Mouse (Mus musculus) hindbrain, postnatal 0 days (tissue): ENCODE measurements around the gene Ccdc148. TPM values are rescaled to one million over a fixed set of nuclear protein-coding genes. Genes with fewer than 3 reads are reported as not detected.
A peak's percentile ranks its signal among the peaks of the same experiment; 100 is the strongest.

ENCODE experiments used
- ATAC-seq: fragments of 200-750 bp; cut with Nextera tagmentation; 2 replicates; pipeline ENCODE4 v1.8.0; 2017; ENCODE audit warnings: mild to moderate bottlenecking, moderate TSS enrichment, moderate library complexity
- DNase-seq: peaks from one replicate; pipeline ENCODE4 v3.0.0-alpha.2; 2015; ENCODE audit warnings: low spot score
- H3K27ac ChIP-seq: fragments of 300-500 bp; sonication (generic); 2 replicates; pipeline ENCODE4 v1.5.1; 2014; ENCODE audit warnings: mild to moderate bottlenecking
- H3K27me3 ChIP-seq: fragments of 300-500 bp; sonication (generic); 2 replicates; pipeline ENCODE4 v1.6.1; 2014; ENCODE audit warnings: low read length, mixed read lengths; ENCODE audit not compliant: insufficient read depth
- H3K36me3 ChIP-seq: fragments of 300-500 bp; sonication (generic); 2 replicates; pipeline ENCODE4 v1.6.1; 2014; ENCODE audit warnings: low read length, mixed read lengths; ENCODE audit not compliant: insufficient read depth
- H3K4me1 ChIP-seq: fragments of 300-500 bp; sonication (generic); 2 replicates; pipeline ENCODE4 v1.6.1; 2014; ENCODE audit warnings: antibody characterized with exemption, low read length, mixed read lengths; ENCODE audit not compliant: insufficient read depth
- H3K4me2 ChIP-seq: fragments of 300-500 bp; sonication (generic); 2 replicates; pipeline ENCODE4 v1.6.1; 2014; ENCODE audit warnings: low read depth, mild to moderate bottlenecking, low read length, moderate library complexity, mixed read lengths
- H3K4me3 ChIP-seq: fragments of 300-500 bp; sonication (generic); 2 replicates; pipeline ENCODE4 v1.5.1; 2014; ENCODE audit warnings: low read length
- H3K9ac ChIP-seq: fragments of 300-500 bp; sonication (generic); replicated peaks from 2 replicates; pipeline ENCODE4 v1.6.1; 2014; ENCODE audit warnings: mild to moderate bottlenecking, low read length, moderate library complexity, mixed read lengths
- H3K9me3 ChIP-seq: fragments of 300-500 bp; sonication (generic); 2 replicates; pipeline ENCODE4 v1.6.1; 2016; ENCODE audit warnings: low read length, mixed read lengths
- CTCF ChIP-seq: IDR thresholded peaks from 2 replicates; pipeline ENCODE4 v1.5.1; 2016; ENCODE audit warnings: antibody characterized with exemption, control low read depth, low read depth
- WGBS: fragments of 180-500 bp; shearing (Covaris S2); extraction: QIAGEN DNeasy Blood & Tissue Kit; methylation state at CpG from one replicate; pipeline ENCODE4 v1.1.7; 2014; 5-methylcytosine and 5-hydroxymethylcytosine counted together
- polyA plus RNA-seq: library from polyadenylated mRNA; unstranded; fragments of >200 nt; fragmentation: Nextera tagmentation; extraction: Ambion mirVana; gene quantifications from 2 replicates; pipeline ENCODE4 v1.2.1, GENCODE M21; 2015
- total RNA-seq: library from RNA; depleted of rRNA; stranded (reverse); fragments of >200 nt; gene quantifications from 2 replicates; pipeline ENCODE4 v1.2.3, GENCODE M21; 2014

Ccdc148 gene
- total and polyA plus RNA-seq, 2 experiments from 2014 or later: 3.3 to 6.0 TPM

DNA sequence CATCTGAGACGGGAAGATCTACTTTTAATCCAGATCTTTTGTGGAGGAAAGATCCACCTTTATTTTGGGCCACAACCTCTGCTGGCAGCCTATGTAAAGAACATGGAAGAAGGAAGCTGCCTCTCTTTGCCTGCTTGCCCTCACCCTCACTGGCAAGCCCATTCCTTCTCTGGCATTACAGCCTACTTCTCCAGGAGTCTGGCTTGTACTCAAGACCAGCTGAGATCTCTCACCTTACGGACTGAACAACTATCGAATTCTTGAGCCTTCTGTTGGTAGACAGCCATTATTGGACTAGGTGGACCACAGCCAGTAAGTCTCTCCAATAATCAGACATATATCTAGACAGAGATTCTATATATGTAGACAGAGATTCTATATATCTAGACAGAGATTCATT lies 208.4 kb downstream of the Ccdc148 start:
- no peak overlapping the region for H3K27ac ChIP-seq
- H3K36me3 ChIP-seq: no peaks in the 10 kb centered on the region
- H3K4me1 ChIP-seq: no peaks in the 10 kb centered on the region
- DNase-seq (no peak), ATAC-seq (no peak)
- peaks cover 2% of the 10 kb centered on the region; the same call in 1 of the 2 replicates for H3K9me3 ChIP-seq
- no peak overlapping the region for H3K9ac ChIP-seq
- no peaks in the 10 kb centered on the region for H3K27me3 ChIP-seq
- no peak overlapping the region for H3K4me2 ChIP-seq
- TF ChIP-seq CTCF: no peak
- H3K4me3 ChIP-seq: no peak overlapping the region
- 83% methylated on average over 3 of the region's 3 CpGs for WGBS

DNA sequence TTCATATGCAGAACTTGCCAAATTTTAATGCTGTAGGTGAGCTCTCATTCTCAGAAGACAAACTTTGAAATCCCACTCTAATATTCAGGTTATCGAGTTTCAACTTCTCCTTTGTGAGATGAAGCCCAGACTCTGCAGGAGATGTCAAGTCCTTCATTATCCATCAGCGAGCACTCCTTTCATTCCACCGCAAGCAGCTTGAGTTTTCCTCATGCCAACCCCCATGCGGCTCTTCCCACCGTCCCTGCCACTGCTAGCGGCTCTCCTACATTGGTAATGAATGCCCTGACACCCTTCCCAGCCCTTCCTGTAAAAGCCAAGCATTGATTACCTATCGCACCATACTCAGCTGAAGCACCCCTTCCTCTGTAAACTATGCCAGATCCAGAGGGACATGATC lies 211.7 kb downstream of the Ccdc148 start:
- Histone ChIP-seq H3K4me3 (no peak overlapping the region), H3K27ac (no peak overlapping the region), H3K36me3 (no peaks in the 10 kb centered on the region), H3K4me1 (no peaks in the 10 kb centered on the region), H3K4me2 (no peak overlapping the region), H3K9ac (no peak overlapping the region), H3K27me3 (no peaks in the 10 kb centered on the region), H3K9me3 (no peaks in the 10 kb centered on the region)
- ATAC-seq (no peak), DNase-seq (peak; percentile 7)
- no peak for TF ChIP-seq CTCF
- 44% methylated on average over 7 of the region's 7 CpGs for WGBS

DNA sequence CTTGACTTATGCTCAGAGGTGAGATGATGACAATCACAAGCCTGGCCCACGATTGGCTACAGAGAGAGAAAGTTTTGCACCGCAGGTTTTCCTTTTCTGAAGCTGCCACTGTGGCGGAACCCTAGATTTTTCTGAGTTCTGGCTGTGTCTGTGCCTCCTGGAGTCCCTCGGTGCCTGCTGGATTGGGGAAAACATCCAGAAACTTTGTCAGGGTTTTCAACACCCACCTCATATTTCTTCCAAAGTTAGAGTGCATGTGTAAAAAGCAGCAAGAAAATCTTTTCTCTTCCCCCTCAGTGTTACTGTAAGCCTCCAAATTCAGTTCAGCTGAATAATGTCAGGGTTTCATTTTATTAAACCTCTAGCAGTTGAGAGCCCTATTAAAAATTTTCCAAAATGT lies 219.1 kb downstream of the Ccdc148 start:
- Histone ChIP-seq H3K4me3 (no peak overlapping the region), H3K27ac (no peak overlapping the region), H3K9me3 (no peaks in the 10 kb centered on the region), H3K36me3 (no peaks in the 10 kb centered on the region), H3K4me2 (no peak overlapping the region), H3K4me1 (no peaks in the 10 kb centered on the region), H3K27me3 (no peaks in the 10 kb centered on the region), H3K9ac (no peak overlapping the region)
- ATAC-seq (no peak), DNase-seq (no peak)
- WGBS: 83% methylated on average over 4 of the region's 4 CpGs
- no peak for TF ChIP-seq CTCF

DNA sequence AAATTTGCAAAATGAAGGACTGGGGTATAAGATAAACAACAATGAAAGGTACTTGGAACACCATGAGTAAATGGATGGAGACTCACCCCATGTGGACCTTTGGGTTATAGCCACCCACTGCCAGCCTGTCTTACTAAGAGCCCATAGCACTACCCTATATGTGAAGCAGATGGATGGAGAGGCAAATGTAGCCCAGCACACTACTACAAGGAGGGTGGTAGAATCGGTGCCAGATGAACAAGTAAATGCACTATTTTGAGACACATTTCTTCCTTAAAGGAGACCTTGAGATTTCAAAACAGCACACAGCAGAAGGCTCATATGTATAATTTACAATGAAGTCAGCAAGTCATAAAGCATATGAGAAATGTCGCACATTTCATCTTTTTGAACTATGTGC lies 234.9 kb downstream of the Ccdc148 start:
- no peak overlapping the region for H3K4me3 ChIP-seq
- H3K27me3 ChIP-seq: no peaks in the 10 kb centered on the region
- H3K27ac ChIP-seq: no peak overlapping the region
- no peak overlapping the region for H3K9ac ChIP-seq
- H3K4me1 ChIP-seq: no peaks in the 10 kb centered on the region
- no peak for TF ChIP-seq CTCF
- ATAC-seq: no peak
- 89% methylated on average over 2 of the region's 2 CpGs for WGBS
- no peaks in the 10 kb centered on the region for H3K36me3 ChIP-seq
- no peak overlapping the region for H3K4me2 ChIP-seq
- DNase-seq: no peak
- no peaks in the 10 kb centered on the region for H3K9me3 ChIP-seq

DNA sequence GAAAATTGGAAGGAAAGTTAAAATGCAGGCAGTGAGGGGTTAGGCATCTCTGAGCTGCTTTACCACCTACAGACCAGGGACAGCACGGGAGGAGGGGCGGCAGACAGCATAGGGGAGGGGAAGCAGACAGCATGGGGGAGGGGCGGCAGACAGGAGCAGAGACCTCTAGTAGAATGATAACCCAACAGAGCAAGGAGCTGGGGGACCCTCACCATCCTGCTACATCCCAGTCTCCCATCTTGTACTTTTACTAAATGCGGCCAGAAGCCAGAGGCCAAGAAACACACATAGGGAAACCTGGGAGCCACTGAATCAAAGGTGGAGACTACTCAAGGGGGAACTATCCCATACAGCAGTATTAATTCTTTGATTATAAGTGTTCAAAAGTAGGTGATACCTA lies 242.1 kb downstream of the Ccdc148 start:
- 51% methylated on average over 4 of the region's 4 CpGs for whole genome bisulfite sequencing
- no peak for TF ChIP-seq CTCF

DNA sequence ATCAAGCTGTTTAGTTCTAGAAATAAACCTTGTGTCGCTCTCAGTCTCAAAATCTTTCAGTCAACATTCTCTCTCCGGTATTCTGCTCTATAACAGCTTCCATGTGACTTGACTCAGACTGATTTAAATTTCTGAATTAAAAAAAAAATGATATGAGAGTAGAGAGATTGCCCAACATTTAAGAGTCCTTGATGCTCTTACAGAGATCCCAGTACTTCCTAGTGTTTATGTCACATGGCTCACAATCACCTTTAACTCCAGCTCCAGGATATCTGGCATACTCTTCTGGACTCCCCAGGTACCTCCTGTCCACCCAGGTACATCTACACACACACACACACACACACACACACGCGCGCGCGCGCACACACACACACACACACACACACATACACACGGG lies 248.1 kb downstream of the Ccdc148 start:
- Histone ChIP-seq H3K27ac (no peak overlapping the region), H3K9me3 (no peaks in the 10 kb centered on the region), H3K4me3 (no peak overlapping the region), H3K4me1 (no peaks in the 10 kb centered on the region), H3K4me2 (no peak overlapping the region), H3K27me3 (no peaks in the 10 kb centered on the region), H3K36me3 (no peaks in the 10 kb centered on the region), H3K9ac (no peak overlapping the region)
- no peak for ATAC-seq
- TF ChIP-seq CTCF: no peak
- DNase-seq: no peak
- WGBS: 96% methylated on average over 9 of the region's 9 CpGs

More for the DNA sequence above, 242.1 kb downstream of the Ccdc148 start:
- no peaks in the 10 kb centered on the region for H3K27me3 ChIP-seq
- ATAC-seq: no peak
- no peaks in the 10 kb centered on the region for H3K4me1 ChIP-seq
- H3K36me3 ChIP-seq: no peaks in the 10 kb centered on the region
- no peak overlapping the region for H3K4me2 ChIP-seq
- H3K27ac ChIP-seq: no peak overlapping the region
- no peaks in the 10 kb centered on the region for H3K9me3 ChIP-seq
- H3K4me3 ChIP-seq: no peak overlapping the region
- H3K9ac ChIP-seq: no peak overlapping the region
- no peak for DNase-seq

DNA sequence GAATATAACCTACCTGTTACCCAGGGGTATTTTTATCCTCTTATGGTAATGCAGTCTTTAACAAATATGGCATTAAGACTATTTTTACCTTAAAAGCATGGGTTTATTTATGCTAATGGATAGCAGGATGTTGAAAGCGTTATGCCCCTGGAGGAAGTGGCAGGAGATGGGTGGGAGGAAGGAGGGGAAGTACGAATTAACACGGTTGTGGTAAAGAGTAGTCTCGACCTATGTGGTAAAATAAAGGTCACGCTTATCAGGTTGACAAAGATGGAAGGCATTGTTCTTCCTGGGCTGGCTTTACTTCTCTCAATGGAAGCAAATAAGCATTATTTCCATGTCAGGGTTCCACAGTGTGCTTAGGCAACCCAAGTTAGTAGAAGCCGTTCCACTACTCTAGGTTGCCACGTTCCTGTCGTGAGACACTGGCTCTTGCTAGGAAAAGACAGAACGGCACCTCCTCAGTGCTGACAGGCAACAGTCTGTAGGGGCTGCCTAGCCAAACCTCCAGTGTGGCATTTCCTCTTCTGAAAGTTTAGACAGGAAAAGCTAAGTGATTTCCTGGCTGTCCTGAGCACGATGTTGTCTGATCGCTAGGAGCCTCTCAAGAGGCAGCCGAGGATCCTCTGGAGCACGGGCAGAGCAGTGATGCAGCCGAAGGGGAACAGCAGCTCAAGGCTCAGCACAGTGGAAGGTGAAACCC lies 253.5 kb downstream of the Ccdc148 start:
- TF ChIP-seq CTCF: no peak
- Histone ChIP-seq H3K36me3 (no peaks in the 10 kb centered on the region), H3K27me3 (no peaks in the 10 kb centered on the region), H3K27ac (no peak overlapping the region), H3K4me2 (peak overlapping the region; percentile 30; the same call in 1 of the 2 replicates), H3K4me1 (no peaks in the 10 kb centered on the region), H3K4me3 (no peak overlapping the region), H3K9ac (no peak overlapping the region), H3K9me3 (no peaks in the 10 kb centered on the region)
- peak; percentile 45; the same call in 1 of the 2 replicates for ATAC-seq
- no peak for DNase-seq
- WGBS: 21% methylated on average over 14 of the region's 14 CpGs
